Mouse (Mus musculus) hindbrain, embryonic 14.5 days (tissue): ENCODE data around the gene Mrpl35. TPM values are rescaled to one million over a fixed set of nuclear protein-coding genes. Genes with fewer than 3 reads are reported as not detected.
A peak's percentile ranks its signal among the peaks of the same experiment; 100 is the strongest.

ENCODE experiments used
- ATAC-seq: fragments of 200-750 bp; cut with Nextera tagmentation; 2 replicates; pipeline ENCODE4 v1.8.0; 2017; ENCODE audit warnings: moderate number of reproducible peaks, mild to moderate bottlenecking, moderate TSS enrichment, moderate library complexity; ENCODE audit not compliant: low FRiP score
- DNase-seq: peaks from one replicate; pipeline ENCODE4 v3.0.0-alpha.2; 2015; ENCODE audit warnings: low spot score
- H3K27ac ChIP-seq: fragments of 300-500 bp; sonication (generic); 2 replicates; pipeline ENCODE4 v1.5.1; 2014; ENCODE audit warnings: mild to moderate bottlenecking, moderate library complexity
- H3K27me3 ChIP-seq: fragments of 300-500 bp; sonication (generic); 2 replicates; pipeline ENCODE4 v1.6.1; 2014; ENCODE audit warnings: mild to moderate bottlenecking, low read length, mixed read lengths; ENCODE audit not compliant: control insufficient read depth, insufficient read depth
- H3K36me3 ChIP-seq: fragments of 300-500 bp; sonication (generic); replicated peaks from 2 replicates; pipeline ENCODE4 v1.6.1; 2014; ENCODE audit not compliant: control insufficient read depth, insufficient read depth
- H3K4me1 ChIP-seq: fragments of 300-500 bp; sonication (generic); replicated peaks from 2 replicates; pipeline ENCODE4 v1.6.1; 2014; ENCODE audit warnings: antibody characterized with exemption, low read length, mixed read lengths; ENCODE audit not compliant: control insufficient read depth, insufficient read depth
- H3K4me2 ChIP-seq: fragments of 300-500 bp; sonication (generic); replicated peaks from 2 replicates; pipeline ENCODE4 v1.6.1; 2014; ENCODE audit warnings: mild to moderate bottlenecking, moderate library complexity
- H3K4me3 ChIP-seq: fragments of 300-500 bp; sonication (generic); replicated peaks from 2 replicates; pipeline ENCODE4 v1.5.1; 2014; ENCODE audit warnings: mild to moderate bottlenecking, low read length
- H3K9ac ChIP-seq: fragments of 300-500 bp; sonication (generic); 2 replicates; pipeline ENCODE4 v1.6.1; 2014
- H3K9me3 ChIP-seq: fragments of 300-500 bp; sonication (generic); 2 replicates; pipeline ENCODE4 v1.6.1; 2016; ENCODE audit warnings: low read length; ENCODE audit not compliant: control insufficient read depth
- WGBS: fragments of 180-500 bp; shearing (Covaris S2); extraction: QIAGEN DNeasy Blood & Tissue Kit; methylation state at CpG from one replicate; pipeline ENCODE4 v1.1.7; 2014; 5-methylcytosine and 5-hydroxymethylcytosine counted together
- polyA plus RNA-seq: library from polyadenylated mRNA; unstranded; fragments of >200 nt; fragmentation: Nextera tagmentation; extraction: Ambion mirVana; gene quantifications from 2 replicates; pipeline ENCODE4 v1.2.1, GENCODE M21; 2014

Mrpl35 gene
- polyA plus RNA-seq, 1 experiment from 2014 or later, result 44.4 TPM

GRCm38 (mm10) chr6:71804061-71804829 is 22.5 kb downstream of the Mrpl35 start:
- no peaks in the 10 kb centered on the region for H3K4me1 ChIP-seq
- 27% methylated on average over 12 of the region's 12 CpGs for WGBS
- no peaks in the 10 kb centered on the region for H3K9me3 ChIP-seq
- H3K27me3 ChIP-seq, result no peaks in the 10 kb centered on the region
- H3K27ac ChIP-seq, result 0 out of 2 replicates have a peak overlapping the region, but pooled peaks have one; percentile 59
- ATAC-seq, result peak; percentile 88
- peak; percentile 90 for DNase-seq
- H3K4me3 ChIP-seq, result no peak overlapping the region
- no peak overlapping the region for H3K4me2 ChIP-seq
- H3K9ac ChIP-seq, result no peak overlapping the region
- peaks cover 53% of the 10 kb centered on the region for H3K36me3 ChIP-seq

GRCm38 (mm10) chr6:71803609-71804008 is 23.2 kb downstream of the Mrpl35 start:
- Histone ChIP-seq H3K36me3 (peaks cover 53% of the 10 kb centered on the region), H3K9ac (no peak overlapping the region), H3K9me3 (no peaks in the 10 kb centered on the region), H3K4me3 (no peak overlapping the region), H3K4me1 (no peaks in the 10 kb centered on the region), H3K4me2 (no peak overlapping the region), H3K27ac (peak overlapping the region; percentile 59; the same call in 1 of the 2 replicates), H3K27me3 (no peaks in the 10 kb centered on the region)
- WGBS, result 91% methylated on average over 1 of the region's 1 CpGs
- ATAC-seq (peak; percentile 51; the same call in 1 of the 2 replicates), DNase-seq (no peak)

GRCm38 (mm10) chr6:71801714-71802094 is 25.1 kb downstream of the Mrpl35 start:
- H3K9ac ChIP-seq, result no peak overlapping the region
- 65% methylated on average over 10 of the region's 10 CpGs for WGBS
- no peaks in the 10 kb centered on the region for H3K4me1 ChIP-seq
- H3K27me3 ChIP-seq, result no peaks in the 10 kb centered on the region
- no peak overlapping the region for H3K27ac ChIP-seq
- H3K9me3 ChIP-seq, result no peaks in the 10 kb centered on the region
- H3K4me2 ChIP-seq, result no peak overlapping the region
- no peak overlapping the region for H3K4me3 ChIP-seq
- ATAC-seq, result no peak
- H3K36me3 ChIP-seq, result peaks cover 51% of the 10 kb centered on the region
- DNase-seq, result no peak

GRCm38 (mm10) chr6:71801011-71801713 is 25.6 kb downstream of the Mrpl35 start:
- 58% methylated on average over 7 of the region's 7 CpGs for WGBS
- Histone ChIP-seq H3K9ac (no peak overlapping the region), H3K4me2 (no peak overlapping the region), H3K4me1 (no peaks in the 10 kb centered on the region), H3K27me3 (no peaks in the 10 kb centered on the region), H3K9me3 (no peaks in the 10 kb centered on the region), H3K4me3 (no peak overlapping the region), H3K36me3 (peaks cover 52% of the 10 kb centered on the region), H3K27ac (no peak overlapping the region)
- ATAC-seq, result no peak
- no peak for DNase-seq

GRCm38 (mm10) chr6:71799391-71799790 is 27.4 kb downstream of the Mrpl35 start:
- WGBS, result 92% methylated on average over 3 of the region's 3 CpGs
- Histone ChIP-seq H3K4me1 (no peaks in the 10 kb centered on the region), H3K4me3 (no peak overlapping the region), H3K27ac (no peak overlapping the region), H3K9me3 (no peaks in the 10 kb centered on the region), H3K9ac (no peak overlapping the region), H3K4me2 (no peak overlapping the region), H3K36me3 (peaks cover 55% of the 10 kb centered on the region), H3K27me3 (no peaks in the 10 kb centered on the region)
- ATAC-seq (no peak), DNase-seq (no peak)

GRCm38 (mm10) chr6:71791771-71792170 is 35.0 kb downstream of the Mrpl35 start:
- Histone ChIP-seq H3K9ac (no peak overlapping the region), H3K4me1 (no peaks in the 10 kb centered on the region), H3K4me3 (no peak overlapping the region), H3K9me3 (no peaks in the 10 kb centered on the region), H3K27me3 (no peaks in the 10 kb centered on the region), H3K4me2 (no peak overlapping the region), H3K36me3 (peaks cover 40% of the 10 kb centered on the region), H3K27ac (no peak overlapping the region)
- ATAC-seq (no peak), DNase-seq (no peak)
- 83% methylated on average over 6 of the region's 6 CpGs for WGBS

- Histone ChIP-seq H3K4me3 (no peak overlapping the region), H3K9me3 (no peaks in the 10 kb centered on the region), H3K27ac (no peak overlapping the region), H3K9ac (no peak overlapping the region), H3K27me3 (no peaks in the 10 kb centered on the region), H3K4me2 (no peak overlapping the region), H3K36me3 (peaks cover 43% of the 10 kb centered on the region), H3K4me1 (no peaks in the 10 kb centered on the region)
- WGBS, result 84% methylated on average over 9 of the region's 9 CpGs
- DNase-seq (no peak), ATAC-seq (no peak)
These were observed 38.4 kb downstream of the Mrpl35 start for GRCm38 (mm10) chr6:71788348-71788747.

GRCm38 (mm10) chr6:71783165-71783564 is 43.6 kb downstream of the Mrpl35 start:
- no peak for ATAC-seq
- Histone ChIP-seq H3K36me3 (peaks cover 81% of the 10 kb centered on the region), H3K9ac (no peak overlapping the region), H3K27ac (no peak overlapping the region), H3K4me1 (no peaks in the 10 kb centered on the region), H3K9me3 (no peaks in the 10 kb centered on the region), H3K4me2 (no peak overlapping the region), H3K4me3 (no peak overlapping the region), H3K27me3 (no peaks in the 10 kb centered on the region)
- 89% methylated on average over 5 of the region's 5 CpGs for WGBS
- no peak for DNase-seq

GRCm38 (mm10) chr6:71780431-71780830 is 46.3 kb downstream of the Mrpl35 start:
- Histone ChIP-seq H3K4me1 (no peaks in the 10 kb centered on the region), H3K9ac (no peak overlapping the region), H3K4me2 (no peak overlapping the region), H3K27me3 (no peaks in the 10 kb centered on the region), H3K9me3 (no peaks in the 10 kb centered on the region), H3K36me3 (peaks cover 78% of the 10 kb centered on the region), H3K4me3 (no peak overlapping the region), H3K27ac (no peak overlapping the region)
- WGBS, result 90% methylated on average over 7 of the region's 7 CpGs
- ATAC-seq (no peak), DNase-seq (no peak)
